In the genomic region with DNA sequence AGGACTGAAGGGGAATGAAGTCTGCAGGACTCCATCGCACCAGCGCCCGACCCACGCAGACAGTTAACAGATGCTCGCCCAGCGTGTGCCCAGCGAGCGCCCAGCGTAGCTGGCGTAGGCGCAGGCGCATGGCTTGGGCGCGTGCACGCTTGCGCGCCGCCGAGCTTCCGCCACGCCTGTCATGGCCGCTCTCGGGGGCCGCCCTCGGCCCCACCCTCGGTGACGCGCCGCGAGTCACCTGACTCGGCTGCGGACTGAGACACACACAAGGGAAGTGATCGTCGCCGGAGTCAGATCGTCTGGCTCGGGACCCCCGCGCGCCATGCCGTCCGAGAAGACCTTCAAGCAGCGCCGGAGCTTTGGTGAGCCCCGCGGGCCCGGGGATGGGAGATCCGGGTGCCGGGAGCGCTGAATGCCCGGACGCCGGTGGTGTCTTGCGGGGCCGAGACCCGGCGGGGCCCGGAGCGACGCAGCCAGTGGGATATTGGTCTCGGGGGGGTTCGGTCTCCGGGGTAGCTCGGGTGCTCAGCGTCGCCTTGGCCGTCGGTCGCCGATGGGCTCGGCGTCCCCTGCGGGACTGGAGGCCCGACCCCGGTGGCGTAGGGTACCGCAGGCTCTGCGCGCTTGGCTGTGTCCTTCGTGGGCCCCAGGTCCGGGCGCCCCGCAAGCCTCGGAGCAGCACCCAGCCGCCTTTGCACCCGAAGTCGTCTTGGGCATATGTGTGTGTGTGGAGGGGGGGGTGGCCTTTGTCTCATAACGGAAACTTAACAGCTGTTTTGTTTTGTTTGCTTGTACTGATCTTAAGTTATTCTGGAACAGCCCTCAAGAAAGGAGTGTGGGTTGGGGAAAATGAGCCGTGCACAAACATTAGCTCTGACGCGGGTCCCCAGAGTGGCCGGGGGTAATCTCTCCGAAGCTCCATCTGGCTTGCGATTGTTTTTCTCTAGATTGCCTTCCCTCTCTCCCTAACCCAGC, we compare ENCODE assay signal across 8 mouse cellular contexts. TPM values are rescaled to one million over a fixed set of nuclear protein-coding genes. Genes with fewer than 3 reads are reported as not detected.
DNase-seq lines count a peak whose midpoint lies in the region; ATAC-seq lines count a peak whose summit lies in the region.

A gene (plus strand): TSS at position 159 of the 975 bp plus-strand sequence.

- WGBS in hindbrain, embryonic 11.5 days, result under 1% methylated on average over 86 of the region's 94 CpGs

- H3K27ac ChIP-seq in hindbrain, embryonic 11.5 days (ENCODE audit: low read depth, low read length), result peak within 1 kb of the TSS; percentile 65; the same call in 1 of the 2 replicates

- peaks cover 4% of the 10 kb centered on the region for H3K4me1 ChIP-seq in hindbrain, embryonic 11.5 days (replicated peaks; ENCODE audit: control insufficient read depth, insufficient read depth, low read length)

- DNase-seq in MN1 (ENCODE audit: low spot score), result peak; percentile 99
- DNase-seq in cerebellum, adult 9-10 months, result peak; percentile 96
- peak; percentile 93 to 97 for DNase-seq in frontal cortex, adult 2 months (ENCODE audit: extremely low spot score in 1 of 2, low spot score in 1 of 2)
- DNase-seq in hindbrain, embryonic 11.5 days (ENCODE audit: low spot score), result peak; percentile 99
- peak; percentile 97 to 98 for DNase-seq in layer of hippocampus, postnatal 10 days (ENCODE audit: low spot score in 2 of 2)
- peak; percentile 96 for DNase-seq in lung, postnatal 10 days
- peak; percentile 97 for DNase-seq in ovary, postnatal 36 days (ENCODE audit: low spot score)
- DNase-seq in thymus, postnatal 25 days, result peak; percentile 98

- no peaks in the 10 kb centered on the region for H3K27me3 ChIP-seq in hindbrain, embryonic 11.5 days (ENCODE audit: control insufficient read depth, insufficient read depth, low read length)

- H3K9ac ChIP-seq in hindbrain, embryonic 11.5 days (ENCODE audit: low read depth, low read length), result peak within 1 kb of the TSS; percentile 83

- H3K4me2 ChIP-seq in hindbrain, embryonic 11.5 days (replicated peaks; ENCODE audit: low read depth, low read length), result peak within 1 kb of the TSS; percentile 68

- no peaks in the 10 kb centered on the region; the same call in 1 of the 2 replicates for H3K36me3 ChIP-seq in hindbrain, embryonic 11.5 days (ENCODE audit: control insufficient read depth, insufficient read depth, low read length)

- no peaks in the 10 kb centered on the region for H3K9me3 ChIP-seq in hindbrain, embryonic 11.5 days (ENCODE audit: control insufficient read depth, low read length)

- H3K4me3 ChIP-seq in hindbrain, embryonic 11.5 days (ENCODE audit: low read depth, low read length), result peak within 1 kb of the TSS; percentile 93

- peak; percentile 92 for ATAC-seq in hindbrain, embryonic 11.5 days (ENCODE audit: low FRiP score)

RNA-seq across cellular contexts. Expression of the gene that starts here (rescaled TPM):
- polyA plus RNA-seq in frontal cortex, adult 2 months (2012; rRNA removed), result 128 and 152 TPM in 2 replicates
- 297 and 307 TPM in 2 replicates for polyA plus RNA-seq in hindbrain, embryonic 11.5 days (2014; fragmentation: Nextera tagmentation; extraction: Ambion mirVana)
- 100 to 1,000 TPM; 142 to 149 TPM for total RNA-seq in layer of hippocampus, postnatal 10 days (2021)

Comparison
In these comparisons a context has a peak if more than half of its experiments do, and no peak if none do; other contexts are left out.
1. Peak in every context shown above with its lines: DNase-seq, ATAC-seq, H3K4me3 ChIP-seq and H3K27ac ChIP-seq.